Mouse (Mus musculus) spleen, postnatal 14 days (tissue): ENCODE data around the gene Hoxc5.

Experiments used
- DNase-seq, 2 experiments: peaks; one replicate each; pipeline ENCODE4 v3.0.0; 2021 to 2022; ENCODE audit warnings: low spot score in 2 of 2

Gene Hoxc5

DNA sequence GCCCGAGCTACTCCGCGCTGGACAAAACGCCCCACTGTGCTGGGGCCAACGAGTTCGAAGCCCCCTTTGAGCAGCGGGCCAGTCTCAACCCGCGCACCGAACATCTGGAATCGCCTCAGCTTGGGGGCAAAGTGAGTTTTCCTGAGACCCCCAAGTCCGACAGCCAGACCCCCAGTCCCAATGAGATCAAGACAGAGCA is at the start of gene Hoxc5:
Gene Hoxc5 (plus strand): TSS at position 132 of the 199 bp plus-strand sequence.
- no peak for DNase-seq

DNA sequence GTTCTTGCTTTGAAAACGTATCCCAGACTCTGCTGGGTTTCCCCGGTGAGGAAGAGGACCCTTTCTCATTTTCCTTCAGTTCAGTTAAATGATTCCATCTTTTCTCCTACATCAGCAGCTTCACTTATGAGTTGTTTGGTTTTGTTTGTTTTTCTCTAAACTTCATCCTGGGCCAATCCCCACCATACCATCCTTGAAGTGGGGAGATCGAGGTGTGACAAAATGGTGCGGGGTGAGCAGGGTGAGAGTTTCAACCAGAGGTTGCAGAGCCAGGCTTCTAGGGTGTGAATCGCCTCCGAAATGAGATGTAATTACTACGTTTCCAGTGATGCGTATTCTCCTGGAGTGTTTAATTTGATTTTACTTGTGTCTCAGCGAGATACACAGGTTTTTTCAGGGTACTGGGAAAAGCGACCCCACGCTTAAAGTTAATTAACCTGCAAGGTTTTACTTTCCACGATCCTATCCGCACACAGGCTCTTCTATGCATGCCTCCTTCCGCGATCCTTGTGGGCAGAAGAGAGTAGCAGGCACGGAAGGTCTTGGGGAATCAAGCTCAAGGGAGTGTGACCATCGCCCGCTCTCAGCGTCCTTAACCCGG is 49.2 kb upstream of the Hoxc5 start:
- no peak for DNase-seq

DNA sequence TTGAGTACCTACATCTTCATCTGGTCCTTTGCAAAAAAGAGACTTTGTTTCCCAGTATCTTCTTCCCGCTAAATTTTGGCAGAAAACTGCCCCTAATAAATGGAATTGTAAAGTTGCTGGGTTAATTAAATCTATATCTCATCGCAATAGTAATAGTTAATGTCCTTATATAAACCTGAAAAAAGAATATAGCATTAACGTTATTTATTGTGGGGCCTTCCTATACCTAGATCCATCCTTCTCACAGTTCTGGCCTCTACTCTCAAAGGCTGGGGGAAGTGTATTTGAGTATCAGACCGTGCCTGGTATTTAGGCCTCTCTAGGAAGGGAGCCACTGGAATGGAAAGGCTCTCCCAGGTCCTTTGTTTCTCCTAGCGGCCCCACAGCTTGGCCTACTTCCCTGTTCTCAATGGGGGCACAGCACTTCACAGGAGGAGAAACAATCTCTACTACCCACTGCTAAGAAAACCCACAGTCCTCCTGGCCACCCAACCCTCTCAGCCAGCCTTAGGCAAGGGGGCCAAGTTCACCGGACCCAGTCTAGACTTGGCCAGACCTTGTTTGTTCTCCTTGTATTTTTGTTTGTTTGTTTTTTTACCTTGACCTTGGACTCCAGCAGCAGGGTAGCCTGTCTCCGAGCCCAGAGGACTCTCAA is 48.5 kb upstream of the Hoxc5 start:
- no peak for DNase-seq

DNA sequence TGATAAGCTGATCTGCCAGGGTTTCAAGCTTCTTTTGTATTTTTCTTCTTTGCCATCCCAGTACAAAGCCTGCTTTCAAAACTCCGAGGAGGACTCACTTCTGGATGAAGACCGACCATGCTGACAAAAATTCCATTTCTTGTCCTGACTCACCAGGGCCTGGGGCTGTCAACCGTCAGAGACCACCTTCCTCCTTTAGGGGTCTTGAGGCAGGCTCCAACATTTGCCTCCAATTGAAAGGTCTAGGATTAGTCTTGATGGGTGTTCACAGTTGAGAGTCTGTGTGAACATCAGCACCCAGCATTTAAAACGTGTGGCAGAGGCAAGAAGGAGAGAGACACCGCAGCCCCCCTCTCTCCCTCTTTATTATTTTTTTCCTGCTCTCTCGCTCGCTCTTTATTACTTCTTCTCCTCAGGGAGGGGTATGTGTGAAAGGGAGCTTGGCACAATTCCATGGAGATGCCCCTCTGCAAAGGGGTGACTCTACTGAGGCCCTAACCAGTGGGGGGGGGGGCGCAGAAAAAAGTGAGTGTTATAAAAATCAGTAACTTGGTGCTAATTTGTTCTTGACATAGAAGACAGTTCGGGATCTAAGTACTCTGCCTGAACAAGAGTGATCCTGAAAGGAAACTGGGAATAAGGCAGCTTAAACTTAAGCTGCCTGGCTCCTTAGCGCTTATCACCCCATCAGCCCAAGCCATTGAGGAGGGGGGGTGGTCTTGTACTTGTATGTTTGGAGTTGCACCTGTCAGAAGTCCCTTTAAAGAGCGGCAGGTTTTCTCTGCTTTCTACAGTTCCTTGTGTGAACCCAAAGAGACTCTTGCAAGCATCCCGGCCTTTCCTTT is 47.7 kb upstream of the Hoxc5 start:
- no peak for DNase-seq

DNA sequence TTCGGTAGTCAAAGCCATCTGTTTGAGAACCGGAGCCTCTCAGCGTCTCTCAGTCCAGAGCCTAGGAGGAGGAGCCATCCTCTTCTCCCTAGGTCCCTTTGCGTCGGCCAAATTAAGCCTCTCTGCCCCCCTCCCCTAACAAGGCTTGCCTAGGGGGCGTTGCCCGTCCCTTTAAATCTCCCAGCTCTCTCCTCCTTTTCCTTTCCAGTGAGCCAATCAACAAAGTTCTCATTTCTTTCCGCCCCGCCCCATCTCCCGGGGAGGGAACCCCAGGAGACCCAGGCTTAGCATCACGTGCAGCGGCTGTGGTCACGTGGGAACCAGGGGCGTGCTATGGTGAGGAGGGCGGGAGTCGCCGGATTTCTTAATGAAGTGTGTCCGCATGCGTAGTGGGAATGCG is 46.6 kb upstream of the Hoxc5 start:
- DNase-seq, result no peak

DNA sequence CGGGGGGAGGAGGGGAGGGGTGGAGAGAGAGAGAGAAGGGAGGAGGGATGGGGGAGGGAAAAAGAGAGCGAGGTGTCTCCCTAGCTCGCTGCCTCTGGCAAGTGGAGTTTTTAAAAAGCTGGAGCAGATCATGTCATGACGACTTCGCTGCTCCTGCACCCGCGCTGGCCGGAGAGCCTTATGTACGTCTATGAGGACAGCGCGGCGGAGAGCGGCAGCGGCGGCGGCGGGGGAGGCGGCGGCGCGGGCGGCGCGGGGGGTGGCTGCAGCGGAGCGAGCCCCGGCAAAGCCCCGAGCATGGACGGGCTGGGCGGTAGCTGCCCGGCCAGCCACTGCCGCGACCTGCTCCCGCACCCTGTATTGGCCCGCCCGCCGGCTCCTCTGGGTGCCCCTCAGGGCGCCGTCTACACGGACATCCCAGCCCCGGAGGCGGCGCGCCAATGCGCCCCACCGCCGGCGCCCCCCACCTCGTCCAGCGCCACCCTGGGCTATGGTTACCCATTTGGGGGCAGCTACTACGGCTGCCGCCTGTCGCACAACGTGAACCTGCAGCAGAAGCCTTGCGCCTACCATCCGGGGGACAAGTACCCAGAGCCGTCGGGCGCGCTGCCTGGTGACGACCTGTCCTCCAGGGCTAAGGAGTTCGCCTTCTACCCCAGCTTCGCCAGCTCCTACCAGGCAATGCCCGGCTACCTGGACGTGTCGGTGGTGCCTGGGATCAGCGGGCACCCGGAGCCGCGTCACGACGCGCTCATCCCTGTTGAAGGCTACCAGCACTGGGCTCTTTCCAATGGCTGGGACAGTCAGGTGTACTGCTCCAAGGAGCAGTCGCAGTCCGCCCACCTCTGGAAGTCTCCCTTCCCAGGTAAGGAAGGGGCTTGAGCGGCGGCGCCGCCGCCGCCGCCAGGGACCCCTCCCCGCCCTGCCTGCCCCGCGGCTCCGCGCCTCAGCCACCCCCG is 45.9 kb upstream of the Hoxc5 start, which contains the start of gene Hoxc13:
Gene Hoxc13 (plus strand): TSS at position 51 of the 959 bp plus-strand sequence.
- DNase-seq, result no peak

DNA sequence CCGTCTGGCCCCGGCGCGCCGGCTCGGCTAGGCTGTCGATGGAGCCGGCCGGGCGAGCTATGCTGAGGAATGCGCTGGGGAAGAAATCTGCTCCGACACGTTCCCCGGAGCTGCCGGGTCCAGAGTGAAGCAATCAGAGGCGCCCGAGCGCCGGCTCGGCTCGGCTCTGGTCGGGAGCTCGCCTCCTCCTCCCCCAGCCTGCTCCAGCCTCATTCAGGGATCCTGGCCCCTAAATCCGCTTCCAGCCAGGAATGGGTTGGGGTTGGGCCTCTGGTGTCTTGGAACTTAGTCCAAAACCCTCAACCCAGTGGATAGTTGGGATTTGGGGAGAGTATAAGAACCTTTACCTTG is 45.3 kb upstream of the Hoxc5 start:
- DNase-seq, result no peak

DNA sequence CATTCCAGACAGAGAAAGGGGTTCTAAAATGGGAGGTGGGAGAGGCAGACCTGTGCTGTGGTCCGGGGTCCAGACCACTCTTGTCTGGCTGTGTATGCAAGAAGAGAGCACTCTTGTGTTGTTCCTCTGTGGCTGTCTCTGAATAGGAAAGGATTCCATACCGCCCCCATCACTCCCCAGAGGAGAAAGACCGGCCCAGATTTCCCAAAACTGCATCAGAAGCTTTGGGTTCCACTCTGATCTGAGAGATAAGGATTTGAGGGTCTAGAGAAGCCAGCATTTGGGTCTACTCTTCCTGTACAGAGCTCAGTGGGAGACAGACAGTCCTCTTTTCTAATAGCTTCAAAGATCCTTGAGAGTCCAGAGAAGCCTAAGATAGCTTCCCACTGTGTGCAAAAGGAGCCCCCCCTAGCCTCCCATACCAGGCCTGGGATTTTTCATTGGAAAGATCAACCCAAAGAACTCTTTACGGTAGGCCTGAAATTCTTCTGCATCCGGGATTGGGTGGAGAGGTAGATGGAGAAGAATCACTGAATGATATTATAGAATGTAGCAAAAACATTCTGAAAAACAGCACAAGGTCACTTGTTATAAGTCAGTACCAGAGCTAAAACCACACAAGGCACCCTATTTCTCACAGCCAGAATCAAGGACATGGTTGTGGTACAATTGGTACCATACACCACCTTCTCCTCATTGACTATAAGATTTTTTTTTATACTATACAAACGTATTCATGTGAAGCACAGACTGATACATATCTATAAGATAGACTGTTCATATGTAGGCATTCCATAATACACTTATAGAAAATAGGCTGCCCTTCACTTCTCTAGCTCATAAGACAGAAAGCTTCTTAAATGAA is 44.4 kb upstream of the Hoxc5 start:
- DNase-seq, result no peak

DNA sequence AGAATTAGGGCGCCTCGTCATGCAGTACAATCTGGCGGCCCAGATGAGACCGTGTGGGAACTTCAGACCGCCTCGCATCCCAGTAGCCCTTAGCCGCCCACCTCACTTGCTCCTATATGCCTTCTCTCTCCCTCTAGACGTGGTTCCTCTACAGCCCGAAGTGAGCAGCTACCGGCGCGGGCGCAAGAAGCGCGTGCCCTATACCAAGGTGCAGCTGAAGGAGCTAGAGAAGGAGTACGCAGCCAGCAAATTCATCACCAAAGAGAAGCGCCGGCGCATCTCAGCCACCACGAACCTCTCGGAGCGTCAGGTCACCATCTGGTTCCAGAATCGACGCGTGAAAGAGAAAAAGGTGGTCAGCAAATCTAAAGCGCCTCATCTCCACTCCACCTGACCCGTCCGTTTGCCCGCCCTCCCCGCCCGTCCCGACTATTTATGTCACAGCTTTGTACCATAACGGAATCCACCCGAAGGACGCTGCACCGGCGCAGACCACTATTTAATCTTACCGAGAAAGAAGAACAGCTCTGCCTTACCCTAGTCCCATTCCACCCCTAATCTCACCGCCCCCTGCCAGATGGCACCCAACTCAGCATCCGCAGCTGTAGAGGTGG is 40.1 kb upstream of the Hoxc5 start:
- no peak for DNase-seq

DNA sequence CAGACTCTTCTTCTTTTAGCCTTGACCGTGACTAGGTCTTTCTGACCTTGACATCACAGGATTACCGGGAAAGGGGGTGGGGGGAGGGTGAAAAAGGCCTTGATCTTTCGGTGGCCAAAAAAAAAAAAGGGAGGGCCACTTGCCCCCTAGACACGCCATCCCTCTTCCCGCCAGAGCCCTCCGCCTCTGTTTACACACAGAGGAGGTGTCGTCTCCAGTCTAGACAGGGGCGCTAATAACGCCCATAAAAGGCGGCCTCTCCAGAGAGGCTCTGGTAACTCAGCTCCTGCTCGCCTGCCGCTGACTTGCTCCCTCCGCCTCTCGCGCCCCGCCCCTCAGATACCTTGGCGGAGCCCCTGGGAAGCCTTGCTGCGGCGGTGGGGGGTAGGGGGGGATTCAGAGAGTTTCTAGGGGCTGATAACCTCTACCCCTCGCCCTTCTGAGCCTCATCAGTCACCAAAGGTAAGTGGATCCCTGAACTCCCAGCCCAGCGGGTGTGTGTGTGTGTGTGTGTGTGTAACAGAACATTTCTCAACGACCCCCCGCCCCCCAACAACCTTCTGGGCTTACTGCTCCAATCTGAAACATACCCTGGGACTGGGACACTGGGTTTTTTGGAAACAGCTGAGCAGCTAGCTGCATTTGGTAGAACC is 35.4 kb upstream of the Hoxc5 start:
- DNase-seq, result no peak

DNA sequence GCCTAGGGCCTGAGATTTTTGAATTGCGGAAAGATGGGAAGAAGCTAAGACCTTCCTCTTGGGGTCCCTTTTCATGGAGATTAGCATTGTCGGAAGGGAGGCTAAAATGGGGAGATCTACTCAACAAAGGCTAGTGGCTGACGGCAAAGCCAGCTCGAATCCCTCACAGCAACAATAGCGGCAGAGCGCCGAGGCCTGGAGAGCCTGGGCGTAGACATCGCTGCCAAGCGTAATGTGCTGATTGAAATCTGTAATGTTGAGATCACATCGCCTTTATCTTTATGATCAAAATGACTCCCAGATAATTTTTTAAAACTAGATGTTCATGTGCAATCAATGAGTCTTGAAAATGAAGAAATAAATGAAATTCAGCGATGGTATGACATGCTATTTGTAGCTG is 32.8 kb upstream of the Hoxc5 start:
- DNase-seq, result no peak

DNA sequence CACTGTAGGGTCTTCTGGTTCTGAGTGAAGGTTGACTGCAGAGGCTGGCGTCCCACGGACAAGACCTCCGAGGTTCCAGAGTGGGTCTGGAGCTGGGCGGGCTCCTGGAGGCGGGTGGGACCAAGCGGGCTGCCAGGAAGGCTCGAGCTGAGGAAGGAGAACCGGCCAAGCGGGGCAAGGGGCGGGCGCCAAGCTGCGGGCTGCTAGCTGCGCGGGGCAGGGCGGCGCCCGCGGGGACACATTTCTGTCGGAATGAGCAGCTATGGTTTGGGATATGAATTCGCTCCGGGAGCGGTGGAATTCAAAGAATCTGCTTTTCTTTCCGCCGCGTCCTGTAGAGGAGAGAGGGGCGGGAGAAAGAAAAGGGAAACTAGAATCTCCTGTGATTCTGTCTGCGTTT is 32.3 kb upstream of the Hoxc5 start:
- no peak for DNase-seq

DNA sequence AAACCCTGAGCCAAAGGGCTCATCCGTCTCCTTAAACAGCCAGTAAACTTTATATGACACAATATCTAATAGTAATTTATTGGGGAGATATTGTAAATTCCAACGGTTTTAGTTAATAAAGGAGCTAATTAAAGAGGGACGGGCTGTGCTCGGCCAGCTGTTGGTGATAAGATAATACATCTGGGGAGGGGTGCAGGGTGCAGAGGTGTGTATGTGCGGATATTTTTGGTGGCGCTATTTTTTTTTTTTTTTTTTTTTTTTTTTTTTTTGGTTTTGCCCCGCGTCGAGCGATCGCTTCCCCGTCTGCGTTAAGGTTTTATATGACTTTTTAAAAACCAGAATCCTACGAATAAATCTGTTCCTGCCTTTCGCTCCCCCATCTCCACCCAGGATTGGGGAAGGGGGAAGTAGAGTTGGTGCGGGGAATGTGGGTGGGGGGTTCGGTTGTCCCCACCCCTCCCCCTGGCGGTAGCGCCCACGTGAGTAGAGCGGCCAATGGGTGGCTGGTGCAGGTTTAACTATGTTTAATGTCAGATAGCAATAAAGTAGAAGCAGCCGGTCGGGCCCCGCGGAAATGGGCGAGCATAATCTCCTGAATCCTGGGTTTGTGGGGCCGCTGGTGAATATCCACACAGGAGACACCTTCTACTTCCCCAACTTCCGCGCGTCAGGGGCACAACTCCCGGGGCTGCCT is 30.8 kb upstream of the Hoxc5 start, which contains the start of gene Hoxc12:
Gene Hoxc12 (plus strand): TSS at position 479 of the 694 bp plus-strand sequence.
- no peak for DNase-seq

DNA sequence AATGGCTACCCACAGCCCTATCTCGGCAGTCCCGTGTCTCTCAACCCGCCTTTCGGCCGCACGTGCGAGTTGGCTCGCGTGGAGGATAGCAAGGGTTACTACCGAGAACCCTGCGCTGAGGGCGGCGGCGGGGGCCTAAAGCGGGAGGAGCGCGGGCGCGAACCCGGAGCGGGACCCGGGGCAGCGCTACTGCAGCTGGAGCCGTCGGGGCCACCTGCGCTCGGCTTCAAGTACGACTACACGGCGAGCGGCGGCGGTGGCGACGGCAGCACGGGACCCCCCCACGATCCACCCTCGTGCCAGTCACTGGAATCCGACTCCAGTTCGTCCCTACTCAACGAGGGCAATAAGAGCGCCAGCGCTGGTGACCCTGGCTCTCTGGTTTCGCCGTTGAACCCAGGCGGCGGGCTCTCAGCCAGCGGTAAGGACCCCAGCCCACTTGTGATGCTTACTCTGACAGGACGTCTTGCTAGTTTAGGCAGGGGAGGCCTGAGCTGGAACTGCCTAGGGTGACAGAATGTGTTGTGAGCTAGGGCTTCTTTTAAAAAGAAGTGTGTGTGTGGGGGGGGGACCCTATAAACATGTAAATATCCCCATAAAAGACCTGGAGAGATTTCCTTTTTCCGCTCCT is 30.1 kb upstream of the Hoxc5 start:
- DNase-seq, result no peak

DNA sequence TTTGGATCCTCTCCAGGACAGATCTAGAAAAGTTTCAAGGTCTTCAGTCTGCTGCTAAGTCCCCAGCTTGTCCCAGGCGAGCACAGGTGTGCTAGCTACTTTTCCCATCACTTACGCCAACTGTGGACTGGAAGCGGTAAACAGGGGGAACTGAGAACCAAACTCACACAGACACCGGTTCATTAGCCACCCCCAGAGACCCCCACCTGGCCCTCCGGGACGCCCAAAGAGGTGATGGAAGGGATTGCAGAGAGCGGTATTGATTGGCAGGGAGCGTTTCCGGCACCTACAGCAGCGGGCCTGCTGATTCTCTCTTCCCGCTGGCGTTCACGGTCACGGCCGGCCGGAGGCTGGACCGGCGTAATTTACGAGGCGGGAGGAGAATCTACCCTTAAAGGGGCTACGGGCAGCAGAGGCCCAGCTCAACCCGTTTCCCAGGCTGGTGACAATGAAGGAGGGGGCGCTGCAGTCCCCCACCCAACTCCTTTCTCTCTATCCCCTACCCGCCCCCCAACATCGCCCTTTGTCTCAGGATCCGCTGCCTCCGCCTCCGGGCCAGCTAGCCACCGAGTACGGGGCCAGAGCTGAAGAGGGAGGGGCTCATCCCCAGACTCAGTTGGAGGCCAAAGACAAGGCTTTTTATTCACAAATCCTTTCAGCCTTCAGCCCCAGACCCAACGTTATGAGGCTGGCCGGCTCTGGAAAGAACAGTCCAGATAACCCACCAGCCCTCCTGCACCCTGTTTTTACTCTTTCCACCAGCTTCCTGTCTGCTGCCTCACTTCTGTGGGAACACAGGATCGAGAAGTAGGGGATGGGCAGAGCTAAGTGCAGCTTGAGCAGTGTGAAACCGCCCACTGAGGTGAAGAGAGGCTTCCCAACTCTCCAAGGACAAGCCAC is 27.7 kb upstream of the Hoxc5 start:
- no peak for DNase-seq

DNA sequence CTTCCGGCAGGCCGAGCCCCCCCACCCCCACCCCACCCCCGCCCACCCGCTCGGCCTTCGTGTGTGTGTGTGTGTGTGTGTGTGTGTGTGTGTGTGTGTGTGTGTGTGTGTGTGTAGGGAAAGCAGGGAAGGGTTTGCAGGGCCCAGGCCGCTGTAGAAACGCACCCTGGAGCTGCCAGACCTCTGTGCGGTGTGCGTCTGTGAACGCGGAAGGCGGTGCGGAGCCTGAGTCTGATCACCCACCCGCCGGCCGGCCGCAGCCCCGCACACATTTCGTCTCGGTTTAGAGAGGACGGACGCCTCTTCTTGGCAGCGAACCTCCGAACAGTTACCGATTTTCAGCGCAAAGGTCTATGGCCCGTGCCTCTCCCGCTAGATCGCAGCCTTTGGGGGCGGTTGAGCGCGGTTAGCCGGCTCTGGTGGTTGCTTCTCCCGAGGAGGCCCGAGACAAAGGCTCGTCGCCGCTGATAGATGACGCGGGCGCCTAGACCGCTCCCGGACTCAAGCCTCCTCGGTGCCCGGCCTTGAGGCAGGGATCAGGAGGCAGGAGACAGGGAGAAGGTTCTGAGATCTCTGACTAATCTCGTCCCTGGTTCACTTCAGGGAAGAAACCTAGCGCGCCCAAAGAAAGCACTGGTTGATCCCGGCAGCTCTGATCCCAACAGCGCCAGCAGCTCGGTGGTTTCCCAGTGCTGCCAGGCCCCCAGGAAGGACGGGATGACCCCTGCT is 24.3 kb upstream of the Hoxc5 start:
- DNase-seq, result no peak

DNA sequence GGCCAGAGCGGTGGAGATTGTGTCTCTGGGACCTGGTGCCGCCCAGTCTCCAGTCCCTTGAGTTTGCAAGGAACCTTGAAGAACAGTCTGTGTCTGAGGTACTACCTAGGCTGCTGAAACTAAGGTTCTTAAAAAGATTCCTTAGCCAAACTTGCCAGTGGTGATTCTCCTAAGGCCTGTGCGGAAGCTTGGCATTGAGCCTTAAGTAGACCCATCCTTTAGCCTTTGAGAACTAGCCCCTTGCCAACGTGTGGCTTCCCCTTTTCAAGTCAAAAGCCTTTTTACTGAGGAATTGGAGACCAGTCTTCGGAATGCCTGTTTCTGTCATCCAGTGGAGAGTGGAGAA is 23.8 kb upstream of the Hoxc5 start:
- no peak for DNase-seq
